Mouse (Mus musculus): ENCODE results near the gene Atp8b2.

DNA sequence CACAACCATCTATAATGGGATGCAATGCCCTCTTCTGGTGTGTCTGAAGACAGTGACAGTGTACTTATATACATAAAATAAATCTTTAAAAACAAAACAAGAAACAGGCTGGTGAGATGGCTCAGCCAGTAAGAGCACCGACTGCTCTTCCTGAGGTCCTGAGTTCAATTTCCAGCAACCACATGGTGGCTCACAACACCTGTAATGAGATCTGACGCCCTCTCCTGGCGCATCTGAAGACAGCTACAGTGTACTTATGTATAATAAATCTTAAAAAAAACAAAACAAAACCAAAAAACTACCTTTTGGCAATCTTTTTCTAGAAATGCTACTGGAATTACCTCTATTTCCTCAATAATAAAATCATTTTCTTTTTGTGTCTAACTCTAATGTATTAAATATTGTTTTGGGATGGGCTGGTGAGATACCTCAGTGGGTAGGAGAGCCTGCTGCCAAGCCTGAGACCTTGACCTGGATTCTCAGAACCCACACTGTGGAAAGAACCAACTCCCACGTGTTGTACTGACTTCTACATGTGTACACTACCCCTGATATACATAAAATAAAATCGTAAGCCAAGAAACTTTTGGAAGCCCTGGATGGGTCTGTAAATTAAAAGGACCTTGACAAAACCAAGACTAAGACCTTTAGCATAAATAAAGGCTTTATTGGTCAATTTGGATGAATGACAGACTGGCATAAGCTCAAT is 31.7 kb upstream of the Atp8b2 start:
- TF ChIP-seq CTCF (IDR thresholded peaks at IDR 0.05; ENCODE audit: extremely low read depth, insufficient read depth, low read length) (no peak), POLR2A (IDR thresholded peaks at IDR 0.05; ENCODE audit: extremely low read depth, insufficient read depth, low read length) (no peak)

All from cortical plate, adult 2 months (tissue).